Mouse (Mus musculus) erythroid progenitor cell, adult 5-6 weeks (primary cell): Measurements from ENCODE around the gene Ankrd2. TPM values are rescaled to one million over a fixed set of nuclear protein-coding genes. Genes with fewer than 3 reads are reported as not detected.

Experiments used
- ATAC-seq: replicated peaks from 2 replicates; pipeline ENCODE4 v1.8.0; 2016; ENCODE audit warnings: moderate number of reproducible peaks, mild to moderate bottlenecking, moderate TSS enrichment, inconsistent platforms; ENCODE audit not compliant: poor library complexity, low FRiP score, severe bottlenecking
- total RNA-seq, 2 experiments: library from RNA; stranded (forward) in 1 of 2; stranded (reverse) in 1 of 2; fragments of 150-400 nt in 1 of 2; fragments of 186-747, 209-891 nt in 1 of 2; gene quantifications; 2 replicates each; pipeline versions ENCODE4 v1.2.3 to v1.2.4; 2015 to 2017; ENCODE audit warnings: low replicate concordance in 2 of 2

The Ankrd2 gene
- total RNA-seq, 2 experiments from 2014 or later: not detected

- ATAC-seq: no peak
These were observed 21.5 kb upstream of the Ankrd2 start for GRCm38 (mm10) chr19:42014231-42014825.

- no peak for ATAC-seq
These were observed 20.8 kb upstream of the Ankrd2 start for GRCm38 (mm10) chr19:42015001-42015400.

GRCm38 (mm10) chr19:42016251-42016650 is 19.5 kb upstream of the Ankrd2 start:
- no peak for ATAC-seq

- no peak for ATAC-seq
These were observed 19.0 kb upstream of the Ankrd2 start for GRCm38 (mm10) chr19:42016840-42017239.

- no peak for ATAC-seq
These were observed 18.2 kb upstream of the Ankrd2 start for GRCm38 (mm10) chr19:42017399-42018247.

- ATAC-seq: no peak
These were observed 16.7 kb upstream of the Ankrd2 start for GRCm38 (mm10) chr19:42019011-42019522.

DNA sequence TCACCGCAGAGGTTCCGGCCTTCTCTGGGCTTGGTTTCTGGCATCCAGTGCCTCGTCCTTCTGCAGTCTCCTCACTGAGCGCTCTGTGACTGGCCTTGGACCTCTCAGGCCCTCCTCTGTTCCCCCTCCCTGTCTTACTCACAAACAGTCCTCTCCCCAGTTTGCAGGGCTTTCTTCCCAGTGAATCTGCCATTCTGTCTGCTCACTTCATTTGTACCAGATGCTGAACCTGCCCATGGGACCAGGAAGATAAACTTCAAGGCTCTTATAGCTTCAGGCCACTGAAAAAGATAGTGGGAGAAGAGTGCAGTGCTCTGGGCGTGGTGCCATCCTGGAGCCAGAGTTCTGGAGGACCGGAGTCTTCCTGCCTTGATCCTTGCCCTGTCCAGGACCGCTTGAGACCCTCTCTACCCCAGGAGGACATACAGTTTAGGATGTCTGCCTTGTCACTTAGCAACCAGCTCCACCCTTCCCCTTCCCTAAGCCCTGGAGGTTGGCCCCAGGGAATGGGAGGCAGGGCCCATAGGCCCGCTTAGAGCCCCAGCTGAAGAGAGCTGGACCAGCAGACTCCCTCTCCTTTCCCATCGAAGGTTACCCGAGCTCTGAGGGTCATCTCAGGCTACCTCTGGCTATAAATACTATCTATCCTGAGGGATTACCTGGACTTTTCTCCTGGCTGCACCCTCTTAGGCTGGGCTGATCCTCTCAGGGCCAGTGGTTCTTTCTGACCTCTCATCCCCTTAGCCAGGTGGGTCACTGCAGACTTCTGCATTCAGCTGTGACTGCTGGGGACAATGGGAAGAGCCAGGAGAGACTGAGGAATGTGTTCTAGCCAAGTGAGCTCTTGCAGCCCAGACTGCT is 13.9 kb upstream of the Ankrd2 start:
- no peak for ATAC-seq

- ATAC-seq: no peak
These were observed 13.3 kb upstream of the Ankrd2 start for GRCm38 (mm10) chr19:42022542-42022848.

GRCm38 (mm10) chr19:42026158-42026557 is 9.6 kb upstream of the Ankrd2 start:
- peak; percentile 77 for ATAC-seq

- no peak for ATAC-seq
These were observed 4.7 kb upstream of the Ankrd2 start for GRCm38 (mm10) chr19:42031112-42031511.

DNA sequence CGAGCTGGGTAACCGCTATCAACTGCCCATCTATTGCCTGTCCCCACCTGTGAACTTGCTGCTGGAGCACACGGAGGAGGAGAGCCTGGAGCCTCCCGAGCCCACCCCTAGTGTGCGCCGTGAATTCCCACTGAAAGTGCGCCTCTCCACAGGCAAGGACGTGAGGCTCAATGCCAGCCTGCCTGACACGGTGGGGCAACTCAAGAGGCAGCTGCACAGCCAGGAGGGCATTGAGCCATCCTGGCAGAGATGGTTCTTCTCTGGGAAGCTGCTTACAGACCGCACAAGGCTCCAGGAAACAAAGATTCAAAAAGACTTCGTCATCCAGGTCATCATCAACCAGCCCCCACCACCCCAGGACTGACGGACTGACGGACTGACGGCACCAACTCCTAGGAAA is 2.2 kb upstream of the Ankrd2 start:
- ATAC-seq: no peak

DNA sequence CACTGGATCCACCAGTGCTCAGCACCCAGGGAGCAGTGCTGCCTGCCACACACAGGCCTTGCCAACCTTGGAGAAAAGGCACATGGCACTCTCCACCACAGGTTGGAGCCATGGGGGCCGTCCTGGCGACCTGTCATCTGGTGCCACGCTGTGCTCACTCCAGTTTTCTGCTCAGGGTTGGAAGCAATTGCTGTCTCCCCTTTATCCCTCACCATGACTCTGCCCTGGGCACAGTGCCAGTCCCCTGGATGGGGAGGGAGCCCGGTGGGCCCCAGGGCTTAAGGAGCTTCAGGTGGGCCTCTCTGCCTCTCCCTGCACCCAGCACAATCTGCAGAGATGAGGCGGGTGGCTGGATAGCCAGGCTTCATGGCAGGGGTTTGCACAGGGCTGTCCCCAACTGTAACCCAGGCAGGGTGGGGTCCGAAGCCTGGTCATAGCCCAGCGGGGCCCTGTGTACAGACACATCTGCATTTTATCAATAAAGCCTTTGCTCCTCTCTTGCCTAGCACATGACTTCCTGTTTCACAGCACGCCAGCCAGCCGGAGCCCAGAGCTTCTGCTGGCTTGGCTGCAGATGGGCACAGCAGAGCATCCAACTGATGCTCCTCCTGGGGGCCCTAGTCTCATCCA is 1.5 kb upstream of the Ankrd2 start:
- ATAC-seq: no peak

DNA sequence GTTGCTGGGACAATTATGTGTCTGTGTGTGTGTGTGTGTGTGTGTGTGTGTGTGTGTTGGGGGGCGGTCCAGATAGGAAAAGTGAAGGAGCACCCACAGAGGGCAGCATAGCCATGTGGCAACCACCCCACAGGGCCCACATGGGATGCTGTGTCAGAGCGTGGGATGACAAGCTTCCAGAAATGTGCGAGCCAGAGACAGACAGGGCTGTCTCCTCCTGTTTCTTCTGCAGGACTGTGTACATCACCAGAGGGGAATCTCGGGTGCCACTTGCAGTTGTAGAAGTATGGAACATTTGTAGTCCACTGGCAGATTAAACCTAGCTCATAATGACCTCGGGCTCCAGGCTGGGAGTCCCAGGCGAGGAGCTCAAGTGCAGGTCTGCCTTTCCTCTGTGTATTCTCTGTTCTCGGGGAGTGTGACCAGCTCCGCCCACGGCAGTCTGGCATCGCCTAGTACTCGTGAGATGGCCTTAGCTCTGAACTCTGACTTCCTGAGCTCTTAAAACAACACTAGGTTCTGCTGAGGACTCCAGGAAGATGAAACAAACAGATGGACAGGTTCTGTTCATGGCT is 832 bp upstream of the Ankrd2 start:
- ATAC-seq: no peak

GRCm38 (mm10) chr19:42036357-42036756 is 557 bp downstream of the Ankrd2 start:
- no peak for ATAC-seq

DNA sequence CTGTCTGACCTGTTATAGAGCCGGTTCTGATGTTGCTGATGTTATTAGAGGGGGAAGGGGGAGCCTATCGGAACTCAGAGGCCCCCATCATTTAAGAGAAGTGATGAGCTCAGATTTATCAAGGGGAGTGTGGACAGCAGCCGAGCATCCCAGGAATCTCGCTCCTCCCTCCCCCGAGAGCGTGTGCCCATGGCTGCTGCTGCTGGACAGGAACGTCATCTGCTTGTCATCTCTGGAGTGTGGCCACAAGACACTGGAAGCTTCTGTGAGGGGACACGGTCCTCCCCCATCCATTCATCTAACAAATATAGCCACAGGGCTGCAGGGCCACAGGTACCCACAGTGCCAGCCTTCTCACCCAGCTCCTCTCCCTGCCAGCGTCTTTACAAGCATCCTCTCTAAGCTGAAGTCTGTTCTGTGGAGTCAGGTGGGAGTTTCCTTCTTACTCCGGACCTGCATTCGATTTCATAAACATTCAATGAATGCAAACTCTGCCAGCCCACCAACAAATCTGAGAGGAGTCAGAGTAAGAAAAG is 1.4 kb downstream of the Ankrd2 start:
- no peak for ATAC-seq

DNA sequence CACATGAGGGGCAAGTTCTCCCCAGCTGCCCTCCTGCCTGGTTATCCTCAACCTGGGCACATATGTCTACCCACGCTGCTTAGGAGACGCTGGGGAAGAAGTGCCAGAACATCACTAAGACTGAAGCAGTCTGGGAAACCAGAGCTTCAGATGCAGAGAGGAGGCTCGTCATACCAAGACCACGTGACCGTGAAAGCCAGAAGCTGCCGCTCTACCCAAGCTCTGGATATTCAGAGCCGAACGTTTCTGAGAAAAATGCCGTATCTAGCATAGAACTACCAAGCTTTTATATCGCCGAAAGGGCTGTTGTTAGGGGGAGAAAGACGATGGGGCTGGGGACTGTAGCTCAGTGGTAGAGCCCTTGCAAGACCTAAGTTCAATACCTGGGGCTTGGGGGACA is 2.5 kb downstream of the Ankrd2 start:
- no peak for ATAC-seq

DNA sequence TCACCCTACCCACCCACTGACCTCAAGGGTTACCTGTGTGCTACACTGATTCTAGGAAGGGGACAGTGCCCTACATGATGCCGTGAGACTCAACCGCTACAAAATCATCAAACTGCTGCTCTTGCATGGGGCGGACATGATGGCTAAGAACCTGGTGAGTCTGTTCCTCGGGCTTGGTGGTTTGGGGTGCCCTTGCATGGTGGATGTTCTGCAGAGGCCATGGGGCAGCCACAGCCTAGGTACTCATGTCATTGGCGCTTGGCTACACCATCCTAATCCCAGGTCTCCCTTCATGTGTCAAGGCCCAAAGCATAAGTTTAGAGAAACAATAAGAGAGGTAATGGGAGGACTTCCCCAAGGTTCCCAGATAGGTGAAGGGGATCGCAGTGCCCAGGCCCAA is 8.2 kb downstream of the Ankrd2 start:
- no peak for ATAC-seq

- ATAC-seq: no peak
These were observed 9.7 kb downstream of the Ankrd2 start, which contains the start of gene Hoga1 for GRCm38 (mm10) chr19:42045269-42046102. TSS of gene Hoga1 (plus strand) at chr19:42045610.

- ATAC-seq: no peak
These were observed 14.5 kb downstream of the Ankrd2 start for GRCm38 (mm10) chr19:42050251-42050650.
